Mouse (Mus musculus): ENCODE results near the gene Cish.

Gene Cish

DNA sequence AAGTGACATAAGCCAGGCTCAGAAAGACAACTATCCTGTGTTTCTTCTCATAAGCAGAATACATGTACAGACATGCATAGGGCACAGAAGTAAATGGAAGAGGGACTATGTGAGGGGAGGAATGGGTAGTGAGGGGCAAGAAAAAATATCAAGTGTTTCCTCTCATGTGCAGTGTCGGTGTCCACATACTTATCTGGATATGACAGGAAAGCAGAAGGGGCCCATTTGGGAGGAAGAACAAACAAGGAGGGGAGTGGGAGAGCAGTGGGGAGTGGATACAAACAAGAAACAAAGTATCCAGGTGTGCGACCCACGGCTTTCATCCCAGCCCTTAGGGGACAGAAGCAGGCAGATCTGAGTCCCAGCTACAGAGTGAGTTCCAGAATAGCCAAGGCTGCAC, 18.1 kb downstream of the Cish start:
- DNase-seq (ENCODE audit: low spot score in 2 of 2), result no peak

DNA sequence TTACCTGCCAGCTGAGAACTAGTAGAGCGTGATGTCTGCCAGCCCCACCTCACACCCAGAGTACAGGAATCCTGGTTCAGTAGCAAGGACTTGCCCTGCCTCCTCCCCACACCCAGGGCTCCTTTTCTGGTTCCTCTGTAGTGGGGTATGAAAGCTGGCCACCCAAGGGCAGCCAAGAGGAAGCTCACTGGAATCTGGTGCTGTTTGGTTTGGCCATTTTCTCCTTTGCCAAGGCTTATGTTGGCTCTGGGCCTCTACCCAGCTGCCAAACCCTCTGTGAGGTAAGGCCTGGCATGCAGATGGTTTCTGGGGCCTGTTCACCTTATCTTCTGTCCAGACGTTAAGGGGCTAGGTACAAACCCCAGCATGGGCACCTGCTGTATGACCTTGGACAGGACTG, 20.0 kb downstream of the Cish start:
- DNase-seq (ENCODE audit: low spot score in 2 of 2), result no peak

DNA sequence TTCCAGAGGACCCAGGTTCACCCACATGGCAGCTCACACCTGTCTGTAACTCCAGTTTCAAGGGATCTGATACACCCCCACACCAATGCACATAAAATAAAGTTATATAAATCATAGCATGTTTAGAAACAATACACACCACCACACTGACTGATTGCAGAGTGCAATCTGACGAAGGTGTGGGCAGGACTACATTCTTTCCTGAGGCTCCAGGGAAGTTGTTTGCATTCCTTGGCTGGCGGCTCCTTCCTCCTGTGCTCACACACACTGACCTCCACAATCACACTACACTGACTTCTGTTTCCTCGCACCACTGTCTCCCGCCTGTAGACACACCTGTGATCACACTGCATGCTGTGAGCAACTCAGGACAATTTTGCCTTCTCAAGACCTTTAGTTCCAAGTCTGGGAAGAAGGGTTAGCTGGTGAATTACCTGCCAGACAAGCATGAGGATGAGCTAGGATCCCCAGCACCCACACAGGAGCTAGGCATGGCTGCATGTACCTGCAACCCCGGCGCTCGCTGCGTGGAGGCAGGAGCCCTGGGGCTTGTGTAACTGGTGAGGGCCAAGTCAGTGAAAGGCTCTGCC, 26.7 kb downstream of the Cish start:
- no peak for DNase-seq (ENCODE audit: low spot score in 2 of 2)

DNA sequence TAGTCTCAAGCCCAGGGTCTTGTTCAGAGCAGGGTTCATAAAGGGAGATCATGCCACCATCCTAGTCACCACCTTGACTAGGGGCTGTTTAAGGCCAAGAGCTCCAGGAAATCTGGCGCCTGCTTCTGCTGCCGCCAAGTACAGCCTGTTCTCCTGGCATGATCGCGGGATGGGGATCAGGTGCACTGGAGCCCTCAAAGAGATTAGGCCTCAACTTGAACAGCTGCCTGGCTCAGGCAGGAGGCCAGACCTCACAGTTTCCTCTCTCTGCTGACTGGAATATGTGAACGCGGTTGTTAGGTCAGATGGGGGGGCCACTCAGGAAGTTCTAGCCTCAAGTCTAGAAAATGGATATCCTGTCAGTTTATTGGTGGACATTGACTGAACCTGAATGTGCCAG, 27.7 kb downstream of the Cish start:
- no peak for DNase-seq (ENCODE audit: low spot score in 2 of 2)

DNA sequence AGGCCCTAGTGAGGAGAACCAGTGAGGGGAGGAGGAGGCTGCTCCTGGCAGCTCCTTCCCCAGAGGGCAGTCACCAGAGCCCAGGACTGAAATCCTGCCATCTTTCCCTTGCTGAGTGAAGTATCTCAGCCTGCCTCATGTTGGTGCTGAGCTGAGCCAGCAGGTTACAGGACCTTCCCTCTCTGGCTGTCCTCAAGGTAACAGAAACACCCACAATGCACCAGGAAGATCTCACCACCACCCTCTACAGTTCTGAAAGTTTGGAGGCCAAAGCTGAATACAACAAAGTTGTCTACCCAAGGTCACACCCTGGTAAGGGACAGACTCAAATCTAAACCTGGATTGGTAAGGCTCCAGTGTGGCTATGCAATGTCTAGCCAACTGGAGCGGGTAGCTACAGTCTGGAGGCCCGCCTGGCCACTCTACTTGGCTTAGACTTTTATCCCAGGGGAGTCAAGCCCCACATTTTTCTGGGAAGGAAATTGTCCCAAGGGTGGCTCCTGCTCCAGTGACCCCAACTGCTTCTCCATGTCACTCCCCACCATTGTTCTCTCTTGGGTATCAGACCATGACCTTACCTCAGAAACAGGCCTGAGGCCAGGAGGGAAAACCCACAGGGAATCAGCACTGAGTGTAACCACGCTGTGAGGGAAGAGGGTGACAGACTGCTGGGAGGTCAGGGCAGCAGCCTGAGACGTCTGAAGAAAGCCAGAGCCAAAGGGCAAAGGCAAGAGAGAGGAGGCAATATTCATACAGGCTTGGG, 29.2 kb downstream of the Cish start:
- DNase-seq (ENCODE audit: low spot score in 2 of 2), result no peak

DNA sequence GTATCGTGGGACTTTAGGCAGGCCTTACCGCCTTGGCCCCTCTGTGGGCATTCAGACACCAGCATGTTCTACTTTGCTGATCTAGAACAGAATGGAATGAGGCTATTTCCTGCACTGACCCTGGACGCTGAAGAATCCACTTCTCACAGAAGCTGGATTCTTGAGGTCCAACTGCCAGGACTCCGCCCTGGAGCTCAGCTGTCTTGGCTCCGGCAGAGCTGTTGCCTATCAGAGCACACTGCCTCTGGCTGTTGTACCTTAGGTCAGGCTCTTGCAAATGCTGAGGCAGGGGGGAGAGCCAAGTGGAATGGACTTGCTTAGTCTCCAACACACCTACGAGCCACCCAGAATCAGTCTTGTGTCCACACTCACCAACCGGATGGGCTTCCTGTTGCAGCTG, 30.1 kb downstream of the Cish start:
- DNase-seq (ENCODE audit: low spot score in 2 of 2), result no peak

DNA sequence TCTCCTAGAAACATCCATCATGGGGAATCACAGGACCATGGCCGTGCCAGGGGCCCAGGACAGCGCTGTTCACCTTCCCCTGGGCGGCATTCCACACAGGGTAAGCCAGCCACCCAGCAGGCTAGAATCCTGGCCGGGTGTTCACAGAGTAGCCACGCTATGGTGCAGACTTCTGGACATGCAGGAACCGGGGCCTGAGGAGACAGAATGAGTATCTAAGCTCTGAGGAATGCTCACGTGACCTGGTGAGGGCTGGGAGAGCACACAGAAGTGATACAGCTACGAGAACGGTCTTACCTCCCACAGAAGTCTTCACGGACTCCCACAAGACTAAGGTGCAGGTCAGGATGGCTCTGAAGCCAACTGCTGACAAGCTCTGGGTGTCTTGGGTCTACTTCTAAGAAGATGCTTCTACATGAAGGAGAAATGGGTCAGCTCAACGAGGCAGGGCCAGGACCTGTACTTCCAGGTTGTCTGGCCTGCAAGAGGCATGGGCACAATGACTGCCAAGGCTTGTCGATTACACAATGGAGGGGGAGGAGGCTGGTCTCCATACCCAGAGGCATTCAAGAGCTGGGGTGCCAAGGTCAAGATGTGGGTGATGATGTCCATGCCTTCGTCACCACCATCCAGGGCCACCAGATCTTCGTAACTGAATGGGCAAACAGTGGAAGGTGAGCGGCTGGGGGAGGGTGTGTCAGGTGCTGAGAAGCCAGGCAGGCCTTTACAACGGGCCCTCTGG, 32.2 kb downstream of the Cish start:
- no peak for DNase-seq (ENCODE audit: low spot score in 2 of 2)

DNA sequence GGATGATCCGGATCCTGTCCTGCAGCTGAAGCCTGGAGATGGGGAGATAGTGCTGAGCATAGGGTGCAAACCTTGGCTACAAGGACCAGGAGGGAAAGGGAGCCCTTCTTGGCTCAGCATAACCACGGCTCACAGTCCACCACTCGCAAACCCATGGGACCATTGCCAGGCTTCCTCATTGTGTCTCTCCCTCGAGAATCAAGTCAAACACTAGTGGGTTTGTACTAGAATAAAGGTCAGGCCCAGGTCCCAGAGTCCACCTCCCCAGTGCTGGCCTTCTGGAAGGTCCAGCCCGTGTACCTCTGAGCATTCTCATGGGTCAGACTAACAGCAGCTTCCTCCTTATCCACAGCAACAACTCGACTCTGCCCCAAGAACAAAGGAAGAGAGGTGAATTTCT, 35.0 kb downstream of the Cish start:
- DNase-seq (ENCODE audit: low spot score in 2 of 2), result no peak

DNA sequence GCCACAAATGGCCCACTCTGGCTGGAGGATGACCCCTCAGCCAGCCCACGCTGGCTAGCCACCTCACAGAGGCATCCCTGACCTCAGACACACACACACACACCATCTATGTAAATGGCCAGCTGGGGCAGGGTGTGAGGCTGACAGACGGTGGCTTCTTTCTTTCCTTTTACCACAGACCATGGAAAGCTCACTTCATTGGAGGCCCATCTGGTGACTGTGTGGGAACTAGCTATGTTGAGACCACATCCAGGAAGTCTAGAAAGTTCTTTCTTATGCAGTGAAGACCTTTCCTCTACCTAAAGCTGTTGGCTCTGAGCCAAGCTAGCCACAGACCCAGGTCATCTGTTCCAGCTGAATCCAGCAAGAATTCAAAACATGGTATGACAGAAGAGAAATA, 37.9 kb downstream of the Cish start:
- DNase-seq (ENCODE audit: low spot score in 2 of 2), result no peak

DNA sequence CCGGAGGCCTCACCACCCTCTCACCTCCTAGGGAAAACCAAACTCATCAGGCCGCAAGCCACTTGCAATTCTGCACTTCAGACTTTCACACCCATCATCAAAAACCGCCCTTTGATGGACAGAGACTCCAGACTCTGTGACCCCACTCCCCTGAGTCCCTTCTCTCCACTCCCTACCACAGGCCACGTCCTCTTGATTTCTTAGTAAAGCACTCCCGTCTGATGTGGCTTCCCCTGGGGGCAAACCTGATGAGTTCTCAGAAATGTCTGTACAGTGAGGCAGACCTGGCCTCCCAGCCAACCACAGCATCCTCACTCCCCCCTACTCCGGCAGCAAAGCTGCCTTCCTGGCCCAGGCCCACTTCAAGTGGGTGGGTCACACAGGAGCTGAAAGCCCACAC, 38.5 kb downstream of the Cish start:
- no peak for DNase-seq (ENCODE audit: low spot score in 2 of 2)

DNA sequence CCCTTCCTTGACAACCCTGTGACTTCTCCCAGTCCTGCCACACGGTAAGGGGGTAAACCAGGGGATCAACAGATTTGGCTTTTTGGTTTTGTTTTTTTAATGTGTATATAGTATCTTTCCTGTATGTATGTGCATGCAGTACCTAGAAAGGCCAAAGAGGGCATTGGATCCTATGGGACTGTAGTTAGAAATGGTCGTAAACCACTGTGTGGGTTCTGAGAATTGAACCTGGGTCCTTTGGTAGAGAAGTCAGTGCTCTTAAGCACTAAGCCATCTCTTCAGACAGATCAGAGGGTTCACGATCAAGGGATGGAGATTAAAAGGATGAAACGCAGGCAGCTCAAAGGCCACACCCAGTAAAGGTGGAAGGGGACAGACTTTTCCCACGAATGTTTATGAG, 39.2 kb downstream of the Cish start:
- DNase-seq (ENCODE audit: low spot score in 2 of 2), result no peak

DNA sequence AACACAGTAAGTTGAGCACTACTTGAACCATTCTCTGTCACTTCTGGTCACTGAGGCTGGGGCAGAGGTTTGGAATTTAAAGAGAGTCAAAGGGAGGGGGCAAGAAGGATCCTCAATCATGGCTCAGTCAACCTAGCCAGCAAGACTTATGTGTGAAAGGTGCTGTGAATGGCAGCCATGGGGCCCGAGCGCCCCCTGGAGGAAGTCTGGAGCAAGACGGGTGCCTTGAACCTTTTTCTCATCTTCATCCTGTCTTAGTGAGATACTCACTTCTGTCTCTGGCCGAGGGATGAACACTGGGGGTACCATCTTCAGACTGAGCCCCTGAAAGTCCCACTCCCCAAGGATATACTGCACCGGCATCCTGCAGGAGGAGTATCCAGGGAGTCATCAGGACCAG, 40.1 kb downstream of the Cish start:
- DNase-seq (ENCODE audit: low spot score in 2 of 2), result peak; percentile 42 to 54

DNA sequence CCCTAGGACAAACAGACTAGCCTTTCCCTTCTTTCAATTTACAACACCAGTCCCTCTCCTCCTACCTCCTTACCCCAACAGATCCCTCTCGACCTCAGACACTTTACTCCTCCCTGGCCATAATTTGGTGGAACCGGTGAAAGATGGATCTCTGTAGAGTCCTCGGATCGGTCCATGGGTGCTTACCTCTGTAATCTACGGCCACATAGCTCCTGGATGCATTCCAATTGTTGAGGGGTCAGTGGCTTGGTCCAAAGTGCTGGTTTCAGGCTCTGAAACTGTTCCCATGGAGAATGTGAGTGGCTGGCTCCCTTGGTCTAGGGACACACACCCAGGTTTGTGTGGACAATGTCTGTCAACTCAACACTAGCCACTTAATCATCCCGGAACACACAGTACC, 40.6 kb downstream of the Cish start:
- DNase-seq (ENCODE audit: low spot score in 2 of 2), result no peak

DNA sequence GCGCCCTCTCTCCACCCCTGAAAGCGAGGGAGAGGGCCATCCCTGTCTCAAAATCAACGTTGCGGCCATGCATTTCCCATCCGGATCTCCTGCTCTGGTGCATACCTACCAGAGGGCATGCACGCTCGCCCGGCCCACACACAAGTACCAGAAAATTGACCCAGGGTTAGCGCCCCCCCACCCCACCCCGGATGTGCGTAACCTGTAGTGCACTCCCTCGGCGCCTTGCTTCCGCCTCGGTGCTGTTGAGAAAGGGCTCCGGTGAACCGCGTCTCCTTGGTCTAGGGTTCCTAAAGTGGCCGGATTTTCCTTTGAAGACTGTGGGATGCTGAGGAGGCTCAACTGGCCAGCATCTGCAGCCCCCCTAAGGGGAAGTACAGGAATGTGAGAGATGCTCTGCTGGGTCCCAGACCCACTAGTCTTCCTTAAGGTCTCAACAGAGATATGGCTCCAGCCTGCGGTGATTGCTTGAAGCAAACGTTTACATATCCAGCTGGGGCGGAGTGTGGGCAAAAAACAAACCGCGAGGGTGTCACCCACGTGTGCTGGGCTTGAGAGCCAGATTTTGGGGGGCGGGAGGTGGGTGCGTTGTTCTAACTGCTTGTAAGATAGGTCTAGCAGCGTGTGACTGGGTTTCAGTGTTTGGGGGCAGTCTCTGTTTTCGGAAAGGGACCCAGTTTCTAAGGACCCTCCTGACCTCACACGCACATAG, 42.5 kb downstream of the Cish start, which contains the start of gene Hemk1:
Gene Hemk1, minus strand, starts transcription at position 179 of the 712 bp plus-strand sequence.
- DNase-seq (ENCODE audit: low spot score in 2 of 2), result peak; percentile 57 to 59

DNA sequence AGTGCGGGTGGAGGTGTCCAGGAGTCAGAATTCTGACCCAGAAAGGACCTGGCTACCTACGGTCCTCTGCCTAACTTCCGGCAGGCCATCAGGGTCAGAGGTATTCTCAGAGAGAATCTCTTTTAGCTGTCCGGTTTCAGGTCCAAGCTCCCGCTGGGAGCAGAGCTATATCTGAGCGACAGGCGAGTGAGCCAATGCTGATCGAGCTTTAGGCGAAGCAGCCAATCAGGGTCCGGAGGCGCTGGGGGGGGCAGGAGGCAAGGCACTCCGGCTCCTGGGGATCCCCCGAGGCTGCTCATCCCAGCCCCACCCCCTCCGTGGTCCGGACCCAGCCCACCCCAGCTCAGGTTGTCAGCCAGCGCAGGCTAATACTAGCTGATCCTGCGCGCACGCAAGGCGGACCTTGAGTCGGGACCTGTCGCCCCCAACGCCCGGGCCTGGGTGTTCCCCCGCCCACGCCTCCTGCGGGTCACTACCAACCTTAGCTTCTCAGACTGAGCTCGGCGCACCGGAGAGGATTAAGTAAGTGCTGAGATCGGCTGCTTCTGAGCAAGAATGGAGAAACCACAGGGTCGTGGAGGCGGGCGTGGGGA, 44.5 kb downstream of the Cish start, which contains the start of gene 6430571L13Rik:
Gene 6430571L13Rik, plus strand, starts transcription at position 336 of the 593 bp plus-strand sequence.
- peak; percentile 85 to 89 for DNase-seq (ENCODE audit: low spot score in 2 of 2)

DNA sequence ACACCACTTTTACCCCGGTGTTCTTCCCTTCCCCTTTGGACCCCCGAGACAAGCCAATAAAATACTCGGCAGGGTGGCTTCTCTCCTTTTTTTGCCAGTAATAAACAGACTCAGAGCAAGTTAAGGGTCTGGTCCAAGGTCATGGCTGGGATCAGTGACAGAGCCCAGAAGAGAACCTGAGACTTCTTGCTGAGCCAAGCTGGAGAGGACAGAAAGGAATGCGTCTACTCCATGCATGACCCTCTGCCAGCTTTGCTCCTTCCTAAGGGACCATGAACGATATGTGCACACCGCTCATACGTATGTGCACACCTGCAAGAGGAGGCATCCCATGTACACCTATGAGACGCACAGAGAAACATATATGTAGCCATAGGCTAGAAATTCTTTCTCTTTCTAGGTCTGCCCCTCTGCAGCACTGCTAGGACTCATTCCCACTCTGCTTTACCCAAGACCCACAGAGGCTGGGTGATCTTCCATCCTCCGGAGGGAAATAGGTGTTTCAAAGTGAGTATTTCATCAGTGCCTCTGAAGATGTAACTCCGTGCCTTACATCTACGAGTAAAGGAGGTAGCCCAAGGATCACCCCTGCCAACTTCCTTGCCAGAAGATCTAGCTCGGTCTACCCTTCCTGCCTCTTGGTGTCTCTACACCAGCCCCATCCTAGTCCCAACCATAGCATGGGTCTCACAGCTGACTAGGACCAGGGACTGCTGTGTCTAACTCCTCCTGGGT, 45.3 kb downstream of the Cish start:
- no peak for DNase-seq (ENCODE audit: low spot score in 2 of 2)

DNA sequence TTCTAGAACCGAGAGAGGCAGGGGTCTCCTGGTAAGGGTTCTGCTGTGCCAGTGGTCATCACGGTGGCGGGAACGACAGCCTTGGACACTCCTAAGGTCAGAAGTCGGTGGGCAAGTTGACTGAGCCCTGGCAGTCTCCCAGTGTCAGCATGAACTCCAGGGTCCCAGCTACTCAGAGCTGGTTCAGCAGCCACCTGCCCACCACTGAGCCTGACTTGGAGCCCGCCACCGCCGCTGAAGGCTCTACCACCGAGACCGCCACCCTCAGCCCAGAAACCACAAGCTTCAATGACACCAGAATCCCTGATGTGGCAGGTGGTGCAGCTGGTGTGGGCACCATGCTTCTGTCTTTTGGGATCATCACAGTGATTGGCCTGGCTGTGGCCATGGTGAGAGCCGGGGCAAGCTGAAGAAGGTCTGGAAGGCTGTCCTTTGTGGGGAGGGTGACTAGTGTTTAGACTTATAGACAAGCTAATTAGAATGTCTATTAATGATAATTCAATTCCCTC, 46.4 kb downstream of the Cish start:
- DNase-seq (ENCODE audit: low spot score in 2 of 2), result no peak

DNA sequence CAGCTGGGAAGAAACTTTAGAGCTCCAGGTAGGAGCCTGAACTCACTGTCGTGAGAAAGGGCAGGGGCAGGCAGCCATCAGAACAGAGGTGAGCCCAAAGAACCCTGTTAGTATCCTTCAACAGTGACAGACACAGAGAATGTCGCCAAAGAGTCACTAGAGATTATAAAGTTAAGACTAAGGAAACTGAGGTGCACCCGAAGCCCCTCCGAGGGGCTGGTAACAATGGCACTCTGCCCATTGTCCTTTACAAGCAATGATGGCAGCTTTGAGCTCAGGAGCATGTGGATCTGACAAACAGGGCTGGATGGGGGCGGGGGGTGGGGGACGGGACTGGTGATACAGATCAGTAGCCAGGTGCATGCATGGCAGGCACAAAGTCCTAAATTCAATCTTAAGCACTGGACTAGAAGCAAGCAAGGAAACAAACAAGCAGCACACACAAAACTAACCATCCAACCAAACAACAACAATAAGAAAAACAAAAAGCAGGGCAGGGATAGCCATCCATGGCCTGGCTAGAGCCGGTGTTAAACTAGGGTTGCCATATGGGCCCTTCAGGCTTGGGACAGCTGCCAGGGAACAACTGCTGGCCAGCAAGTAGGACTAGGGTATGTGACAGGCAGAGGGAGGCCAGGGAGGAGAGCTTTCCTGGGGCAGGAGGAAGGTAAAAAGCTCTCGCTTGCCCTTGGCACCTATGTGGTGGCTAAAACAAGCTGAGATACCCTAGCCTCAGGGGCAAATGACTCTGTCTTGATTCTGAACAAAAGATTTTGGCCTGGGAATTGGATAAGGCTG, 47.5 kb downstream of the Cish start:
- no peak for DNase-seq (ENCODE audit: low spot score in 2 of 2)

DNA sequence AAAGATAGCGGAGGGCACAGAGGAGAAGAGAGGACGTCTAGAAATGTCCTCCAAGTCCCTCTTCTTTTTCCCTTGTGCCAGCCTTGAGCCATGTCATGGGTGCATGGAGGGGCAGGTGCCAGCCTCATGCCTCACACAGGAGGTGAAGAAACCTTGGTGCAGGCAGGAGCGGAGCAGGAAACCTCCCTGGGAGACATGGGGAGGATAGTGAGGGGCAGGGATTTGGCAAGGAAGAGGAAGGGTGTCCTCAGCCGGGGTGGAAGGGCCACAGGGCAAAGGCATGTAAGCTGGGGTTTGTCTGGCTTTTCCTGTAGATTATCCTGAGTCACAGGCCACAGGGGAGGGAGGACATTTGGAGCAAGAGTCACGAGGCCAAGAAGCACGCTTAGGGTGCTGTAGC, 48.2 kb downstream of the Cish start:
- no peak for DNase-seq (ENCODE audit: low spot score in 2 of 2)

DNA sequence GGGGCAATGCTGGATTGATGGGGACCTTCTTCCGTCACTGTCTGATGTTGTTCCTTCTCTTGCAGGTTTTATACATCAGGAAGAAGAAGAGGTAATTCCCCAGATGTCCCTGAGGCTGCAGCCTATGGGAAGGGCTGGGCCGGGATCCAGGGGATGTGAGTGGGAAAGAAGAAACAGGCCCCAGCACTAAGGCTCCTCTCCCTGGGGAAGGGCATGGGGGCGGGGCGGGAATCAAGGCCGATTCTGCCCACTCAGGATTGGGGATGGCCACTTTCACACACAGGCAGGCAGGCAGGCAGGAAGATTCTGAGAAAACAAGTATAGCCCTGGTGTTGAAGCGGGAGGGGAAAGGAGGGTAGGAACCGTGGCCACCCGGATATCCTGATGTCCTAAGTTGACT, 50.3 kb downstream of the Cish start:
- no peak for DNase-seq (ENCODE audit: low spot score in 2 of 2)

Measured in right cerebral cortex, postnatal 36 days (tissue).